Mouse (Mus musculus) MEL (cell line): ENCODE data around the gene Tmem184b. TPM values are rescaled to one million over a fixed set of nuclear protein-coding genes. Genes with fewer than 3 reads are reported as not detected.

Experiments used
- DNase-seq: peaks from one replicate; pipeline ENCODE4 v3.0.0; 2011; ENCODE audit warnings: low read depth, low spot score
- H3K27ac ChIP-seq: 2 replicates; pipeline ENCODE4 v1.5.1; 2012; ENCODE audit warnings: low read depth, mild to moderate bottlenecking, control low read depth, low read length, moderate library complexity; ENCODE audit not compliant: control insufficient read depth
- H3K27me3 ChIP-seq, 2 experiments: fragments of 150-350 bp in 1 of 2; sonication (generic) in 1 of 2; 2 replicates each; pipeline ENCODE4 v1.6.1; 2012; ENCODE audit warnings: low read length in 2 of 2, mild to moderate bottlenecking in 2 of 2, improper control_type of control experiment in 1 of 2, moderate library complexity in 1 of 2; ENCODE audit not compliant: insufficient read depth in 2 of 2, control insufficient read depth in 1 of 2
- H3K36me3 ChIP-seq, 2 experiments: 2 replicates each; pipeline ENCODE4 v1.6.1; 2012 to 2014; ENCODE audit warnings: low read length in 2 of 2, improper control_type of control experiment in 1 of 2, inconsistent platforms in 1 of 2, mild to moderate bottlenecking in 1 of 2; ENCODE audit not compliant: insufficient read depth in 2 of 2, control insufficient read depth in 1 of 2
- H3K4me1 ChIP-seq, 2 experiments: fragments of 150-350 bp in 1 of 2; sonication (generic) in 1 of 2; 2 replicates each; pipeline ENCODE4 v1.6.1; 2012; ENCODE audit warnings: low read length in 2 of 2, improper control_type of control experiment in 1 of 2, mild to moderate bottlenecking in 1 of 2; ENCODE audit not compliant: insufficient read depth in 2 of 2, control insufficient read depth in 1 of 2
- H3K4me3 ChIP-seq, 2 experiments: fragments of 150-350 bp in 1 of 2; sonication (generic) in 1 of 2; 2 replicates each; pipeline ENCODE4 v1.5.1; 2012; ENCODE audit warnings: low read depth in 2 of 2, low read length in 2 of 2, mild to moderate bottlenecking in 2 of 2, moderate library complexity in 2 of 2, control low read depth in 1 of 2, improper control_type of control experiment in 1 of 2; ENCODE audit not compliant: control insufficient read depth in 1 of 2, insufficient read depth in 1 of 2
- H3K79me2 ChIP-seq: 2 replicates; pipeline ENCODE4 v1.6.1; 2012; ENCODE audit warnings: mild to moderate bottlenecking, low read length, moderate library complexity; ENCODE audit not compliant: control insufficient read depth, poor library complexity, insufficient read depth
- H3K9ac ChIP-seq: 2 replicates; pipeline ENCODE4 v1.6.1; 2012; ENCODE audit warnings: low read depth, mild to moderate bottlenecking, control low read depth, low read length, moderate library complexity; ENCODE audit not compliant: control insufficient read depth, poor library complexity, severe bottlenecking
- H3K9me3 ChIP-seq: fragments of 150-350 bp; sonication (generic); replicated peaks from 2 replicates; pipeline ENCODE4 v1.6.1; 2012; ENCODE audit warnings: mild to moderate bottlenecking, low read length, improper control_type of control experiment, moderate library complexity; ENCODE audit not compliant: insufficient read depth
- BHLHE40 ChIP-seq: IDR thresholded peaks from 2 replicates; pipeline ENCODE4 v1.6.1; 2012; ENCODE audit warnings: low read depth, mild to moderate bottlenecking, inconsistent platforms, low read length, improper control_type of control experiment, borderline replicate concordance
- CHD1 ChIP-seq: IDR thresholded peaks from 2 replicates; pipeline ENCODE4 v1.6.1; 2012; ENCODE audit warnings: low read depth, mild to moderate bottlenecking, inconsistent platforms, low read length, improper control_type of control experiment
- E2F4 ChIP-seq: IDR thresholded peaks from 2 replicates; pipeline ENCODE4 v1.6.1; 2011; ENCODE audit warnings: low read depth, low read length, improper control_type of control experiment, borderline replicate concordance
- EP300 ChIP-seq, 2 experiments: IDR thresholded peaks; 2 replicates each; pipeline ENCODE4 v1.6.1; 2011; ENCODE audit warnings: improper control_type of control experiment in 2 of 2, low read length in 2 of 2, low read depth in 1 of 2, mild to moderate bottlenecking in 1 of 2
- ETS1 ChIP-seq: IDR thresholded peaks from 2 replicates; pipeline ENCODE4 v1.6.1; 2012; ENCODE audit warnings: low read depth, mild to moderate bottlenecking, inconsistent platforms, low read length, improper control_type of control experiment, moderate library complexity
- GABPA ChIP-seq: IDR thresholded peaks from 2 replicates; pipeline ENCODE4 v1.6.1; 2012; ENCODE audit warnings: low read depth, mild to moderate bottlenecking, inconsistent platforms, low read length, improper control_type of control experiment, moderate library complexity
- GATA1 ChIP-seq: IDR thresholded peaks from 2 replicates; pipeline ENCODE4 v1.6.1; 2011; ENCODE audit warnings: low read depth, low read length, improper control_type of control experiment
- MYB ChIP-seq: IDR thresholded peaks from 2 replicates; pipeline ENCODE4 v1.6.1; 2011; ENCODE audit warnings: mild to moderate bottlenecking, low read depth, low read length, improper control_type of control experiment
- MYC ChIP-seq: IDR thresholded peaks from 2 replicates; pipeline ENCODE4 v1.6.1; 2011; ENCODE audit warnings: low read depth, mild to moderate bottlenecking, low read length, improper control_type of control experiment, moderate library complexity
- NRF1 ChIP-seq: IDR thresholded peaks from 2 replicates; pipeline ENCODE4 v1.6.1; 2014; ENCODE audit warnings: low read depth, mild to moderate bottlenecking, inconsistent platforms, low read length, improper control_type of control experiment, moderate library complexity; ENCODE audit not compliant: poor library complexity, insufficient read depth, severe bottlenecking
- RCOR1 ChIP-seq: IDR thresholded peaks from 2 replicates; pipeline ENCODE4 v1.6.1; 2012; ENCODE audit warnings: low read depth, mild to moderate bottlenecking, inconsistent platforms, low read length, improper control_type of control experiment
- SIN3A ChIP-seq: IDR thresholded peaks from 2 replicates; pipeline ENCODE4 v1.6.1; 2012; ENCODE audit warnings: low read length, improper control_type of control experiment, inconsistent platforms
- TAL1 ChIP-seq: IDR thresholded peaks from 2 replicates; pipeline ENCODE4 v1.6.1; 2012; ENCODE audit warnings: mild to moderate bottlenecking, inconsistent platforms, low read length, moderate library complexity, mixed read lengths
- TCF12 ChIP-seq: IDR thresholded peaks from 2 replicates; pipeline ENCODE4 v1.6.1; 2014; ENCODE audit warnings: low read depth, mild to moderate bottlenecking, inconsistent platforms, low read length, improper control_type of control experiment, moderate library complexity
- ZC3H11A ChIP-seq: IDR thresholded peaks from 2 replicates; pipeline ENCODE4 v1.6.1; 2012; ENCODE audit warnings: low read depth, mild to moderate bottlenecking, inconsistent platforms, low read length, improper control_type of control experiment
- ZNF384 ChIP-seq: IDR thresholded peaks from 2 replicates; pipeline ENCODE4 v1.6.1; 2012; ENCODE audit warnings: low read depth, mild to moderate bottlenecking, inconsistent platforms, low read length, improper control_type of control experiment
- polyA plus RNA-seq, 2 experiments: library from polyadenylated mRNA; stranded (reverse) in 1 of 2; unstranded in 1 of 2; fragments of >175 nt in 1 of 2; fragments of >200 nt in 1 of 2; gene quantifications; 2 replicates each; pipeline versions ENCODE4 v1.2.1 to v1.2.4; 2012; ENCODE audit warnings: low replicate concordance in 2 of 2, low read depth in 1 of 2; ENCODE audit not compliant: insufficient read length in 2 of 2, insufficient read depth in 1 of 2, missing spikeins in 1 of 2
- total RNA-seq: library from RNA; depleted of rRNA; stranded (reverse); fragments of 300-350 nt; gene quantifications from 2 replicates; pipeline ENCODE4 v1.2.3, GENCODE M21; 2012

The Tmem184b gene
- total and polyA plus RNA-seq, 3 experiments = 7.5 to 28.4 TPM; not detected in 1

- H3K9ac ChIP-seq = no peak overlapping the region
- H3K36me3 ChIP-seq = peaks cover 4 to 16% of the 10 kb centered on the region in 2 experiments; a peak in 3 of 4 replicates
- no peak overlapping the region for H3K4me3 ChIP-seq
- no peaks in the 10 kb centered on the region for H3K27me3 ChIP-seq
- H3K9me3 ChIP-seq = no peaks in the 10 kb centered on the region
- H3K27ac ChIP-seq = no peak overlapping the region
- DNase-seq = no peak
- peaks cover 3 to 17% of the 10 kb centered on the region in 2 experiments for H3K4me1 ChIP-seq
- no peaks in the 10 kb centered on the region for H3K79me2 ChIP-seq
- TF ChIP-seq ZNF384 (peak; percentile 52; the same call in 1 of the 2 replicates), CHD1 (no peak)
Measured at GRCm38 (mm10) chr15:79428616-79429015, 25.2 kb upstream of the Tmem184b start.

- TF ChIP-seq SIN3A = peak; percentile 75
- peak; percentile 90 to 91 for TF ChIP-seq EP300 (IDR thresholded peaks at IDR 0.05; ENCODE audit: low read depth in 1 of 2, low read length in 2 of 2)
- TF ChIP-seq ZNF384 = peak; percentile 73
- no peak for TF ChIP-seq GABPA
- peak; percentile 58; the same call in 1 of the 2 replicates for TF ChIP-seq BHLHE40
- TF ChIP-seq GATA1 = peak; percentile 91
- TF ChIP-seq RCOR1 = peak; percentile 96
- TF ChIP-seq E2F4 = no peak
- TF ChIP-seq TCF12 = peak; percentile 94
- TF ChIP-seq MYC = no peak
- TF ChIP-seq NRF1 = no peak
- TF ChIP-seq ZC3H11A = no peak
- peak; percentile 75 for TF ChIP-seq TAL1
- peak; percentile 84 for TF ChIP-seq ETS1
- TF ChIP-seq MYB = 0 out of 2 replicates have a peak, but pooled peaks have one; percentile 21
- H3K27me3 ChIP-seq = no peaks in the 10 kb centered on the region
- H3K79me2 ChIP-seq = no peaks in the 10 kb centered on the region
- H3K9me3 ChIP-seq = no peaks in the 10 kb centered on the region
- no peak overlapping the region for H3K27ac ChIP-seq
- peaks cover 3 to 17% of the 10 kb centered on the region in 2 experiments for H3K4me1 ChIP-seq
- H3K36me3 ChIP-seq = peaks cover 4 to 16% of the 10 kb centered on the region in 2 experiments; a peak in 3 of 4 replicates
- no peak overlapping the region for H3K4me3 ChIP-seq
- peak; percentile 90 for DNase-seq
- H3K9ac ChIP-seq = no peak overlapping the region
Measured at GRCm38 (mm10) chr15:79427516-79427915, 24.1 kb upstream of the Tmem184b start.
